Mouse (Mus musculus) retina, adult 2 months (tissue): ENCODE measurements around the gene Zfyve16.

ENCODE experiments used
- DNase-seq: peaks from one replicate; pipeline ENCODE4 v3.0.0-alpha.2; 2012; ENCODE audit warnings: low read depth, low spot score

Zfyve16 gene

GRCm38 (mm10) chr13:92469381-92469780 lies 61.3 kb downstream of the Zfyve16 start:
- DNase-seq: no peak

- DNase-seq: no peak
Measured at GRCm38 (mm10) chr13:92467891-92468290, 62.8 kb downstream of the Zfyve16 start.

GRCm38 (mm10) chr13:92464698-92465097 lies 66.0 kb downstream of the Zfyve16 start:
- no peak for DNase-seq

- DNase-seq: no peak
Measured at GRCm38 (mm10) chr13:92446872-92447271, 83.8 kb downstream of the Zfyve16 start.

GRCm38 (mm10) chr13:92440286-92440685 lies 90.4 kb downstream of the Zfyve16 start:
- no peak for DNase-seq

GRCm38 (mm10) chr13:92438656-92439055 lies 92.0 kb downstream of the Zfyve16 start:
- no peak for DNase-seq
